Mouse (Mus musculus) liver, embryonic 14.5 days (tissue): Measurements from ENCODE around the gene Siah1b. TPM values are rescaled to one million over a fixed set of nuclear protein-coding genes. Genes with fewer than 3 reads are reported as not detected.

Experiments
- ATAC-seq: fragments of 200-750 bp; cut with Nextera tagmentation; 2 replicates; pipeline ENCODE4 v1.8.0; 2017; ENCODE audit warnings: moderate number of reproducible peaks, mild to moderate bottlenecking, moderate library complexity; ENCODE audit not compliant: insufficient read depth
- DNase-seq, 3 experiments: peaks; one replicate each; pipeline ENCODE4 v3.0.0-alpha.2; 2012 to 2013; ENCODE audit warnings: low read depth in 3 of 3, low spot score in 3 of 3
- H3K27ac ChIP-seq: fragments of 300-500 bp; sonication (generic); 2 replicates; pipeline ENCODE4 v1.5.1; 2014; ENCODE audit warnings: moderate library complexity, mild to moderate bottlenecking, control low read depth, inconsistent platforms
- H3K27me3 ChIP-seq: fragments of 300-500 bp; sonication (generic); 2 replicates; pipeline ENCODE4 v1.6.1; 2014; ENCODE audit warnings: mild to moderate bottlenecking, low read length, moderate library complexity; ENCODE audit not compliant: control insufficient read depth, insufficient read depth
- H3K36me3 ChIP-seq: fragments of 300-500 bp; sonication (generic); replicated peaks from 2 replicates; pipeline ENCODE4 v1.6.1; 2014; ENCODE audit warnings: low read depth; ENCODE audit not compliant: control insufficient read depth, insufficient read depth
- H3K4me1 ChIP-seq, 2 experiments: fragments of 200-500 bp in 1 of 2; fragments of 300-500 bp in 1 of 2; sonication (generic) in 1 of 2; replicated peaks; 2 replicates each; pipeline ENCODE4 v1.6.1; 2012 to 2014; ENCODE audit warnings: antibody characterized with exemption in 1 of 2, inconsistent platforms in 1 of 2, low read length in 1 of 2; ENCODE audit not compliant: control insufficient read depth in 2 of 2, insufficient read depth in 2 of 2
- H3K4me2 ChIP-seq: fragments of 300-500 bp; sonication (generic); 2 replicates; pipeline ENCODE4 v1.6.1; 2014; ENCODE audit warnings: low read depth, mild to moderate bottlenecking, control low read depth, moderate library complexity
- H3K4me3 ChIP-seq, 2 experiments: fragments of 200-500 bp in 1 of 2; fragments of 300-500 bp in 1 of 2; sonication (generic) in 1 of 2; 2 replicates each; pipeline ENCODE4 v1.5.1; 2012 to 2014; ENCODE audit warnings: low read depth in 2 of 2, low read length in 2 of 2, mild to moderate bottlenecking in 2 of 2, control low read depth in 1 of 2, inconsistent platforms in 1 of 2, moderate library complexity in 1 of 2; ENCODE audit not compliant: insufficient read depth in 1 of 2
- H3K9ac ChIP-seq: fragments of 300-500 bp; sonication (generic); replicated peaks from 2 replicates; pipeline ENCODE4 v1.6.1; 2014; ENCODE audit warnings: mild to moderate bottlenecking, control low read depth, moderate library complexity
- H3K9me3 ChIP-seq: fragments of 300-500 bp; sonication (generic); 2 replicates; pipeline ENCODE4 v1.6.1; 2016; ENCODE audit warnings: low read length, mixed read lengths; ENCODE audit not compliant: control insufficient read depth
- CTCF ChIP-seq: IDR thresholded peaks from 2 replicates; pipeline ENCODE4 v1.5.1; 2016; ENCODE audit warnings: antibody characterized with exemption, low read depth, control low read depth
- EP300 ChIP-seq: IDR thresholded peaks from 2 replicates; pipeline ENCODE4 v1.6.1; 2016; ENCODE audit warnings: antibody characterized with exemption, low read depth
- WGBS: fragments of 180-500 bp; shearing (Covaris S2); extraction: QIAGEN DNeasy Blood & Tissue Kit; methylation state at CpG from one replicate; pipeline ENCODE4 v1.1.7; 2014; ENCODE audit not compliant: insufficient replicate concordance; 5-methylcytosine and 5-hydroxymethylcytosine counted together
- polyA plus RNA-seq, 2 experiments: library from polyadenylated mRNA; depleted of rRNA in 1 of 2; stranded (reverse) in 1 of 2; unstranded in 1 of 2; fragments of >200 nt; fragmentation: Nextera tagmentation in 1 of 2; extraction: Ambion mirVana in 1 of 2; gene quantifications; 2 replicates each; pipeline versions ENCODE4 v1.2.1 to v1.2.3; 2012 to 2014

Siah1b gene
- polyA plus RNA-seq (2012; rRNA removed) (9.7 and 11.7 TPM in 2 replicates), polyA plus RNA-seq (2014; fragmentation: Nextera tagmentation; extraction: Ambion mirVana) (15.0 and 15.5 TPM in 2 replicates)

GRCm38 (mm10) chrX:164076040-164076775 is at the start of gene Siah1b:
Gene Siah1b, minus strand, starts transcription at chrX:164076493.
- Histone ChIP-seq H3K27ac (peak within 1 kb of the TSS; percentile 63), H3K4me2 (peak within 1 kb of the TSS; percentile 74), H3K9me3 (no peaks in the 10 kb centered on the region), H3K36me3 (peaks cover 3% of the 10 kb centered on the region), H3K4me3 (peak within 1 kb of the TSS; percentile 77 to 83), H3K9ac (peak within 1 kb of the TSS; percentile 73), H3K27me3 (no peaks in the 10 kb centered on the region), H3K4me1 (peaks cover 0 to 3% of the 10 kb centered on the region in 2 experiments; a peak in 1 of 4 replicates)
- TF ChIP-seq CTCF (no peak), EP300 (peak; percentile 67; the same call in 1 of the 2 replicates)
- DNase-seq (peak; percentile 90), ATAC-seq (peak; percentile 97)
- 22% methylated on average over 50 of the region's 54 CpGs for WGBS

DNA sequence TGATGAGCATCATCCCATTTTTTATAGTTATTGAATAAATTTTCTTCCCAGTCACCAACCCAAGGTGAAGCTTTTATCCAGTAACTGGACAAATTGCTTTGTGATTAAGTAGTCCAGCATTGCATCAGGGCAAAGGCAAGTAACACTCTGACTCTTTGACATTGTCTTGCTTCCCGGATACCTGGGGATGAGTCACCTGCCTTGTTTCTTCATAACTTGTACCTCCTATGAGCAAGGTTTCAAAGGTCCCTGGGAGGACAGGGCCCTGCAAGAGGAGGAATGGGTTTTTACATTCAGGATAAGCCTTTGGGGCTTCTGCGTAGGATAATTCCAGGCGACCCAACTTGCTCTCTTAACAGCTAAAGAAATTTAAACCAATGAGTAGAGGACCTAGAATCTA is 47.6 kb upstream of the Siah1b start:
- Histone ChIP-seq H3K4me1 (no peaks in the 10 kb centered on the region), H3K36me3 (no peaks in the 10 kb centered on the region), H3K4me2 (no peak overlapping the region), H3K9ac (no peak overlapping the region), H3K4me3 (no peak overlapping the region), H3K27me3 (no peaks in the 10 kb centered on the region), H3K27ac (no peak overlapping the region), H3K9me3 (no peaks in the 10 kb centered on the region)
- TF ChIP-seq EP300 (no peak), CTCF (no peak)
- DNase-seq (no peak), ATAC-seq (no peak)
- WGBS = 73% methylated on average over 3 of the region's 3 CpGs

DNA sequence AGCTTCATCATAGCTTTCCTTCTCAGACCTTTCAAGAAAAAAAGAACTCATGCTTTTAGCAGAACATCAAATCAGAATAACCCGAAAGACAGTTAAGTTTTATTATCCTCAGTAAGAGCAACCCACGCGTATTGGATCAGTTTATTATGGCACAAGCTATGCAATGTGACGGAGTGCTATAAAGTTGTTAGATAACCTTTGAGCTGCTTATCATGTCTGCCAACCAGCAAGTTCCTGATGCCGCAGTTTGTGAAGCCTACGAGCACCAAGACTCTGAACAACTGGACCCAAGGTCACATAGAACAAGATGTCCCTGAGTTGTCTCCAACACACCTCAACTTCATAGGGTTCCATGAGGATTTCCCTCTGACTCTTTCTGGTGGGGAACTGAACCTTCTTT is 37.5 kb upstream of the Siah1b start:
- Histone ChIP-seq H3K4me2 (no peak overlapping the region), H3K4me3 (no peak overlapping the region), H3K36me3 (no peaks in the 10 kb centered on the region), H3K4me1 (no peaks in the 10 kb centered on the region), H3K27ac (no peak overlapping the region), H3K9ac (no peak overlapping the region), H3K27me3 (no peaks in the 10 kb centered on the region), H3K9me3 (no peaks in the 10 kb centered on the region)
- WGBS = 70% methylated on average over 6 of the region's 6 CpGs
- TF ChIP-seq EP300 = no peak
- no peak for TF ChIP-seq CTCF
- ATAC-seq = no peak
- DNase-seq = no peak

DNA sequence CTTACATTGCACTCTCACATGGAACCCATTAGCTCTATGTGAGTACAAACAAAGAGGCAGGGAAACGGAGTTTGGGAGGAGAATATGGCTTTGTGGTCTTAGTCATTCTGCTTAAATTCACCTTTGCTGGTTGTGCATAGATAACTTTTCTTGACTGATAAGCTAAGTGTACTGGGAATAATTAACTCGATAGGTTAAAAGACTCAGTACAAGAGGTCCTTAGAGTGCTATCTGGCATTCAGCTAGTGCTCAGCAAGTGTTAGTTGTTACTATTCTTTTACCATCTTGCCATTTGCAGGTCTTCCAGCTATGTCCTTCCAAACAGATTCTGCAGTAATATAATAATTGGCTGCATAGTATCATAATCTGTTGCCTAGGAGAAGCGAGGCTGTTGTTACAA is 34.9 kb upstream of the Siah1b start:
- H3K9ac ChIP-seq = no peak overlapping the region
- no peaks in the 10 kb centered on the region for H3K4me1 ChIP-seq
- no peaks in the 10 kb centered on the region for H3K36me3 ChIP-seq
- TF ChIP-seq EP300 = no peak
- no peak for TF ChIP-seq CTCF
- no peak for ATAC-seq
- H3K9me3 ChIP-seq = no peaks in the 10 kb centered on the region
- no peak overlapping the region for H3K4me3 ChIP-seq
- 47% methylated on average over 3 of the region's 3 CpGs for WGBS
- H3K27me3 ChIP-seq = no peaks in the 10 kb centered on the region
- DNase-seq = no peak
- H3K27ac ChIP-seq = no peak overlapping the region
- H3K4me2 ChIP-seq = no peak overlapping the region

DNA sequence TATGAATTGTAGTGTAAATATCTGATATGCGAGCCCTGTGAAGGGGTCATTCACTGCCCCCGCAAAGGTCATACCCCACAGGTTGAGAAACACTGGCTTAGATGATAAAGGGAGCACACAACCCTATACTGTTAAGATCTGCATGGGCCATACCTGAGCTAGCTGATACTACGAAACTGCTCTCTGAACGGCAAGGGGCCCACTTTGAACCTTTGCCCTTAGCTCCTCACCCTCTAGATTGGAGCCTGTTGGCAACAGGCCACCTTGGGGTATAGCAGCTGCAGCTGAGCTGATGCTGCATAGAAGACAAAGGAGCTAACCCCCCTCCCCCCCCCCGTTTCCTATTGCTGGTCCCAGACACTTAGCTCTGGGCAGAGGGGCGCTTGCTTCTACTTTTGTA is 26.4 kb upstream of the Siah1b start:
- Histone ChIP-seq H3K27me3 (no peaks in the 10 kb centered on the region), H3K9me3 (no peaks in the 10 kb centered on the region), H3K4me2 (no peak overlapping the region), H3K9ac (no peak overlapping the region), H3K36me3 (no peaks in the 10 kb centered on the region), H3K27ac (no peak overlapping the region), H3K4me3 (no peak overlapping the region), H3K4me1 (no peaks in the 10 kb centered on the region)
- no peak for DNase-seq
- WGBS = 60% methylated on average over 6 of the region's 6 CpGs
- no peak for TF ChIP-seq CTCF
- TF ChIP-seq EP300 = no peak
- ATAC-seq = no peak
